Mouse (Mus musculus) NIH3T3 (cell line): ENCODE data around the gene Mob2.

Experiments used
- DNase-seq: peaks from one replicate; pipeline ENCODE4 v3.0.0-alpha.2; 2012; ENCODE audit warnings: low read depth

Mob2 gene

GRCm38 (mm10) chr7:142060931-142061565 lies at the start of gene Mob2:
Gene Mob2 (minus strand): TSS chr7:142061065.
- DNase-seq = peak; percentile 88

GRCm38 (mm10) chr7:142104747-142105146 lies 43.9 kb upstream of the Mob2 start:
- DNase-seq = no peak

GRCm38 (mm10) chr7:142097776-142098175 lies 36.9 kb upstream of the Mob2 start:
- DNase-seq = peak; percentile 84

GRCm38 (mm10) chr7:142096701-142097100 lies 35.8 kb upstream of the Mob2 start:
- DNase-seq = no peak

GRCm38 (mm10) chr7:142095183-142095931 lies 34.5 kb upstream of the Mob2 start, which contains the start of gene Dusp8:
Gene Dusp8 (minus strand): TSS chr7:142095843.
- DNase-seq = peak; percentile 78

- no peak for DNase-seq
These were observed 33.7 kb upstream of the Mob2 start for GRCm38 (mm10) chr7:142094301-142095143.

- no peak for DNase-seq
These were observed 32.9 kb upstream of the Mob2 start for GRCm38 (mm10) chr7:142093696-142094240.

- DNase-seq = no peak
These were observed 32.1 kb upstream of the Mob2 start for GRCm38 (mm10) chr7:142092991-142093390.

- DNase-seq = no peak
These were observed 31.0 kb upstream of the Mob2 start for GRCm38 (mm10) chr7:142091848-142092247.

GRCm38 (mm10) chr7:142089648-142090447 lies 29.0 kb upstream of the Mob2 start:
- no peak for DNase-seq

GRCm38 (mm10) chr7:142088886-142089285 lies 28.0 kb upstream of the Mob2 start:
- peak; percentile 69 for DNase-seq

GRCm38 (mm10) chr7:142087069-142087652 lies 26.3 kb upstream of the Mob2 start:
- no peak for DNase-seq

- no peak for DNase-seq
These were observed 25.5 kb upstream of the Mob2 start for GRCm38 (mm10) chr7:142086159-142086905.

GRCm38 (mm10) chr7:142084820-142085219 lies 24.0 kb upstream of the Mob2 start:
- peak; percentile 92 for DNase-seq

GRCm38 (mm10) chr7:142084395-142084794 lies 23.5 kb upstream of the Mob2 start:
- peak; percentile 55 for DNase-seq

- DNase-seq = peak; percentile 92
These were observed 22.9 kb upstream of the Mob2 start for GRCm38 (mm10) chr7:142083588-142084317.

- no peak for DNase-seq
These were observed 21.7 kb upstream of the Mob2 start for GRCm38 (mm10) chr7:142082607-142083006.

- no peak for DNase-seq
These were observed 21.3 kb upstream of the Mob2 start for GRCm38 (mm10) chr7:142082179-142082578.

- DNase-seq = no peak
These were observed 20.9 kb upstream of the Mob2 start for GRCm38 (mm10) chr7:142081736-142082135.

GRCm38 (mm10) chr7:142080876-142081275 lies 20.0 kb upstream of the Mob2 start:
- DNase-seq = no peak
